10 mouse cellular contexts compared by ENCODE assay signal in genomic region chr11:117248734-117249248, GRCm38 (mm10). TPM values are rescaled to one million over a fixed set of nuclear protein-coding genes. Genes with fewer than 3 reads are reported as not detected.
A peak's percentile ranks its signal among the peaks of the same experiment; 100 is the strongest.
DNase-seq lines count a peak whose midpoint lies in the region; ATAC-seq lines count a peak whose summit lies in the region.
"Had no signal": no experiment of that assay in that cellular context is flagged by ENCODE, and none has a peak within 500 bp of the region (broad histone marks: within the 10 kb centered on the region; RNA-seq: fewer than 3 reads in every experiment).

No protein-coding gene starts in this region.

- no peak overlapping the region for H3K4me3 ChIP-seq in hindbrain, embryonic 14.5 days (replicated peaks; ENCODE audit: low read length)
- H3K4me3 ChIP-seq in stomach, embryonic 15.5 days (replicated peaks) = no peak overlapping the region

- H3K9me3 ChIP-seq in hindbrain, embryonic 14.5 days (ENCODE audit: control insufficient read depth, low read length) = no peaks in the 10 kb centered on the region
- H3K9me3 ChIP-seq in stomach, embryonic 15.5 days = no peaks in the 10 kb centered on the region

- H3K27me3 ChIP-seq in hindbrain, embryonic 14.5 days (ENCODE audit: control insufficient read depth, insufficient read depth, low read length) = no peaks in the 10 kb centered on the region
- no peaks in the 10 kb centered on the region for H3K27me3 ChIP-seq in stomach, embryonic 15.5 days (replicated peaks)
- H3K27me3 ChIP-seq: CH12.LX had no signal

- DNase-seq in heart, adult 11 months = peak; percentile 95
- no peak for DNase-seq in heart, adult 18-20 months
- peak; percentile 56 for DNase-seq in retina, postnatal 1 day
- DNase-seq in retina, embryonic 14.5 days (ENCODE audit: low spot score) = no peak
- no peak for DNase-seq in hindbrain, embryonic 14.5 days (ENCODE audit: low spot score)
- no peak for DNase-seq in T-cell, adult 2 months (ENCODE audit: low spot score)
- no peak for DNase-seq in ovary, postnatal 36 days (ENCODE audit: low spot score)
- DNase-seq: cerebellum, adult 9-11 months had no signal

- H3K4me1 ChIP-seq in hindbrain, embryonic 14.5 days (replicated peaks; ENCODE audit: control insufficient read depth, insufficient read depth, low read length) = peaks cover 17% of the 10 kb centered on the region
- H3K4me1 ChIP-seq in stomach, embryonic 15.5 days = peaks cover 39% of the 10 kb centered on the region

- 23% methylated on average over 11 of the region's 11 CpGs for WGBS in hindbrain, embryonic 14.5 days
- WGBS in stomach, embryonic 15.5 days = 30% methylated on average over 11 of the region's 11 CpGs

- no peak overlapping the region for H3K4me2 ChIP-seq in hindbrain, embryonic 14.5 days (replicated peaks)
- no peak overlapping the region for H3K4me2 ChIP-seq in stomach, embryonic 15.5 days

- peak overlapping the region; percentile 21; the same call in 1 of the 2 replicates for H3K9ac ChIP-seq in hindbrain, embryonic 14.5 days
- H3K9ac ChIP-seq in stomach, embryonic 15.5 days = no peak overlapping the region

- ATAC-seq in hindbrain, embryonic 14.5 days (ENCODE audit: low FRiP score) = peak; percentile 51; the same call in 1 of the 2 replicates
- ATAC-seq in stomach, embryonic 15.5 days (ENCODE audit: insufficient read depth, low FRiP score, low read depth) = peak; percentile 33; the same call in 1 of the 2 replicates

- peak overlapping the region; percentile 60 for H3K27ac ChIP-seq in hindbrain, embryonic 14.5 days
- peak overlapping the region; percentile 48; the same call in 1 of the 2 replicates for H3K27ac ChIP-seq in stomach, embryonic 15.5 days

- no peaks in the 10 kb centered on the region for H3K36me3 ChIP-seq in hindbrain, embryonic 14.5 days (replicated peaks; ENCODE audit: control insufficient read depth, insufficient read depth)
- H3K36me3 ChIP-seq in stomach, embryonic 15.5 days = no peaks in the 10 kb centered on the region

RNA-seq across cellular contexts. Expression of gene Sept9, which starts 49.3 kb away (rescaled TPM):
- 10 to 100 TPM; 32.7 to 33.4 TPM for total RNA-seq in heart, adult 18-20 months (2021)
- polyA plus RNA-seq in hindbrain, embryonic 14.5 days (2014; fragmentation: Nextera tagmentation; extraction: Ambion mirVana) = 96.5 and 96.9 TPM in 2 replicates
- polyA plus RNA-seq in stomach, embryonic 15.5 days (2015; fragmentation: Nextera tagmentation; extraction: Ambion mirVana) = 107 and 121 TPM in 2 replicates

Comparison
In these comparisons a context has a peak if more than half of its experiments do, and no peak if none do; other contexts are left out.
1. DNase-seq: peak in heart, adult 11 months (single experiment) and retina, postnatal 1 day (single experiment); none in heart, adult 18-20 months (0 of 2), retina, embryonic 14.5 days (single experiment), hindbrain, embryonic 14.5 days (single experiment), T-cell, adult 2 months (single experiment) and ovary, postnatal 36 days (single experiment).